Mouse (Mus musculus): ENCODE measurements at regions not wholly inside any gene's neighbourhood (a gene's known extent, or its start where the extent isn't known, plus 50 kb on each side); places are given as distances from the start of the nearest gene placed in this dataset.

GRCm38 (mm10) chr12:39831079-39831478, 206.7 kb downstream of the Arl4a start:
- no peak for DNase-seq

- no peak for DNase-seq
Measured at GRCm38 (mm10) chr12:39830530-39830929, 207.3 kb downstream of the Arl4a start.

- DNase-seq: no peak
Measured at GRCm38 (mm10) chr12:39822671-39823070, 215.2 kb downstream of the Arl4a start.

GRCm38 (mm10) chr12:39801536-39801935, 236.3 kb downstream of the Arl4a start:
- no peak for DNase-seq

GRCm38 (mm10) chr12:39797843-39798242, 240.0 kb downstream of the Arl4a start:
- no peak for DNase-seq

GRCm38 (mm10) chr12:39796939-39797338, 240.9 kb downstream of the Arl4a start:
- no peak for DNase-seq

- DNase-seq: no peak
Measured at GRCm38 (mm10) chr12:39785026-39785425, 252.8 kb downstream of the Arl4a start.

GRCm38 (mm10) chr12:39784532-39784931, 253.3 kb downstream of the Arl4a start:
- DNase-seq: no peak

- no peak for DNase-seq
Measured at GRCm38 (mm10) chr12:39776173-39776572, 261.7 kb downstream of the Arl4a start.

GRCm38 (mm10) chr12:39766988-39767387, 270.8 kb downstream of the Arl4a start:
- no peak for DNase-seq

GRCm38 (mm10) chr12:39763529-39763928, 274.3 kb downstream of the Arl4a start:
- DNase-seq: no peak

- no peak for DNase-seq
Measured at GRCm38 (mm10) chr12:39761946-39762345, 275.9 kb downstream of the Arl4a start.

- no peak for DNase-seq
Measured at GRCm38 (mm10) chr12:39761326-39761725, 276.5 kb downstream of the Arl4a start.

GRCm38 (mm10) chr12:39757975-39758374, 279.9 kb downstream of the Arl4a start:
- no peak for DNase-seq

GRCm38 (mm10) chr12:39751850-39752249, 286.0 kb downstream of the Arl4a start:
- DNase-seq: no peak

- no peak for DNase-seq
Measured at GRCm38 (mm10) chr12:39742156-39743063, 295.4 kb downstream of the Arl4a start.

GRCm38 (mm10) chr12:39741051-39741847, 296.6 kb downstream of the Arl4a start:
- no peak for DNase-seq

- no peak for DNase-seq
Measured at GRCm38 (mm10) chr12:39736966-39737365, 300.9 kb downstream of the Arl4a start.

- DNase-seq: no peak
Measured at GRCm38 (mm10) chr12:39736097-39736920, 301.5 kb downstream of the Arl4a start.

GRCm38 (mm10) chr12:39734176-39734575, 303.6 kb downstream of the Arl4a start:
- DNase-seq: no peak

- no peak for DNase-seq
Measured at GRCm38 (mm10) chr12:39731177-39731576, 306.6 kb downstream of the Arl4a start.

- no peak for DNase-seq
Measured at GRCm38 (mm10) chr12:39729255-39729654, 308.6 kb downstream of the Arl4a start.

- DNase-seq: no peak
Measured at GRCm38 (mm10) chr12:39724172-39724571, 313.7 kb downstream of the Arl4a start.

Data from kidney, postnatal 36 days (tissue).